8 mouse cellular contexts compared by ENCODE assay signal in the genomic region with DNA sequence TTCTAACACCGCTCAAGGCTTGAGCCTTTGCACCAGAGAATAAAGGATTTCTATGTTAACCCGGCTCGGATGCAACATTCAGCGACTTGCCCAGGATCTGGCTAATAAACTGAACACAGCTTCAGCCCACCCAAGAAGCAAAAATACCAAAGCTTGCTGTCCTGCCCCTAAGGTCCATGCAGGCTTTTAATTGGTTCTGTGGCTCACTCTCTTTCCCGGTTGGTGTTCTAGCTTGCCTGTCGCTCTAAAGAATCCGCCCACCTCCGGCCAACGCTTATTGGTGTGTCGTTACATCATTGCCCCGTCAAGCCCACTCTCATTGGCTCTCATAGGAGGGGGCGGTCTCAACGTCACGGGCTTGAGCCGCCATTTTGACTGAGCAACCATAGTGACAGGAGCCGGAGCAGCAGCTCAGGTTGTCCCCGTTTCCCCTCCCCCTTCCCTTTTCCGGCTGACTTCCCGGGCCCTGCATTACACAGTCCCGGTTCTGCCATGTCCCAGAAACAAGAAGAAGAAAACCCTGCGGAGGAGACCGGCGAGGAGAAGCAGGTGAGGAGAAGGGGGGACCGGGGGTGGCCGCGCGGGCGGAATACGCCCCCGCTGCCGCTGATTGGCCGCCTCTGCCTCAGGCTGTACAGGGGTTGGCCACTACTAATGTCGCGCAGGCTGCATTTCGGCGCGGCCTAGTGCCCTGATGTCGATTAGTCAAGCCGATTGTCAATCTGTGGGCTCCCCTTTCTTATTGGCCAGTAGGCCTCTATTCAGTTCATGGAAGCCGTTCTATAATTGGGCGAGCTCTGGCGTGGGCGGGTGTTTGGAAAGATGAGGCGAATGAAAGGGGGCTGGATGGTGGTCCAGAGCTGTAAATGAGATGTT. TPM values are rescaled to one million over a fixed set of nuclear protein-coding genes. Genes with fewer than 3 reads are reported as not detected.
DNase-seq lines count a peak whose midpoint lies in the region; ATAC-seq and TF ChIP-seq lines count a peak whose summit lies in the region.

A gene (plus strand): TSS at position 366 of the 876 bp plus-strand sequence.

- DNase-seq in 3134 (ENCODE audit: extremely low read depth, insufficient read length, low spot score), result peak; percentile 96
- peak; percentile 97 for DNase-seq in adrenal gland, postnatal 36 days
- DNase-seq in heart, adult 18-20 months, result peak; percentile 97 to 99
- peak; percentile 99 for DNase-seq in kidney, adult 2 months
- DNase-seq in spleen, adult 2 months (ENCODE audit: low read depth in 1 of 2, low spot score in 2 of 2), result peak; percentile 96 to 99

- no peaks in the 10 kb centered on the region for H3K9me3 ChIP-seq in embryonic facial prominence, embryonic 13.5 days
- no peaks in the 10 kb centered on the region for H3K9me3 ChIP-seq in limb, embryonic 12.5 days
- H3K9me3 ChIP-seq in midbrain, embryonic 15.5 days, result no peaks in the 10 kb centered on the region

- H3K4me2 ChIP-seq in embryonic facial prominence, embryonic 13.5 days, result peak within 1 kb of the TSS; percentile 76
- H3K4me2 ChIP-seq in limb, embryonic 12.5 days, result peak within 1 kb of the TSS; percentile 86
- H3K4me2 ChIP-seq in midbrain, embryonic 15.5 days, result peak within 1 kb of the TSS; percentile 66

- under 1% methylated on average over 44 of the region's 44 CpGs for whole genome bisulfite sequencing in embryonic facial prominence, embryonic 13.5 days
- under 1% methylated on average over 44 of the region's 44 CpGs for WGBS in kidney, adult 2 months
- WGBS in limb, embryonic 12.5 days, result under 1% methylated on average over 44 of the region's 44 CpGs
- under 1% methylated on average over 44 of the region's 44 CpGs for whole genome bisulfite sequencing in midbrain, embryonic 15.5 days
- WGBS in spleen, adult 2 months, result under 1% methylated on average over 44 of the region's 44 CpGs

- peaks cover 14% of the 10 kb centered on the region for H3K4me1 ChIP-seq in embryonic facial prominence, embryonic 13.5 days
- peaks cover 3% of the 10 kb centered on the region; the same call in 1 of the 2 replicates for H3K4me1 ChIP-seq in kidney, adult 2 months (ENCODE audit: control insufficient read depth, insufficient read depth, low read length)
- H3K4me1 ChIP-seq in limb, embryonic 12.5 days (replicated peaks), result peaks cover 22% of the 10 kb centered on the region
- H3K4me1 ChIP-seq in midbrain, embryonic 15.5 days, result peaks cover 24% of the 10 kb centered on the region
- H3K4me1 ChIP-seq in spleen, adult 2 months (ENCODE audit: control insufficient read depth, insufficient read depth, insufficient read length), result no peaks in the 10 kb centered on the region

- H3K27me3 ChIP-seq in embryonic facial prominence, embryonic 13.5 days, result no peaks in the 10 kb centered on the region
- no peaks in the 10 kb centered on the region for H3K27me3 ChIP-seq in kidney, adult 2 months (replicated peaks; ENCODE audit: control insufficient read depth, insufficient read depth, low read length)
- H3K27me3 ChIP-seq in limb, embryonic 12.5 days, result no peaks in the 10 kb centered on the region
- no peaks in the 10 kb centered on the region for H3K27me3 ChIP-seq in midbrain, embryonic 15.5 days (replicated peaks)
- no peaks in the 10 kb centered on the region for H3K27me3 ChIP-seq in spleen, adult 2 months (ENCODE audit: control insufficient read depth, insufficient read depth, low read length)

- peak; percentile 99 for ATAC-seq in embryonic facial prominence, embryonic 13.5 days (ENCODE audit: insufficient number of reproducible peaks, insufficient read depth, low FRiP score, low TSS enrichment, low read depth)
- peak; percentile 99 for ATAC-seq in limb, embryonic 12.5 days (ENCODE audit: insufficient number of reproducible peaks, insufficient read depth, low FRiP score, low TSS enrichment, low read depth)
- peak; percentile 99 for ATAC-seq in midbrain, embryonic 15.5 days (replicated peaks)

- peak within 1 kb of the TSS; percentile 72 for H3K9ac ChIP-seq in embryonic facial prominence, embryonic 13.5 days
- peak within 1 kb of the TSS; percentile 50 for H3K9ac ChIP-seq in limb, embryonic 12.5 days (replicated peaks)
- peak within 1 kb of the TSS; percentile 61 for H3K9ac ChIP-seq in midbrain, embryonic 15.5 days

- TF ChIP-seq CTCF in kidney, adult 2 months (conservative IDR thresholded peaks at IDR 0.05; ENCODE audit: insufficient read depth, insufficient read length, low read depth, low read length), result no peak
- no peak for TF ChIP-seq CTCF in spleen, adult 2 months (IDR thresholded peaks at IDR 0.05; ENCODE audit: extremely low read depth, insufficient read depth, insufficient read length, insufficient replicate concordance)

- peak within 1 kb of the TSS; percentile 88 for H3K27ac ChIP-seq in embryonic facial prominence, embryonic 13.5 days
- peak within 1 kb of the TSS; percentile 91 for H3K27ac ChIP-seq in kidney, adult 2 months (ENCODE audit: insufficient read depth, low read depth, low read length)
- peak within 1 kb of the TSS; percentile 92 for H3K27ac ChIP-seq in limb, embryonic 12.5 days
- H3K27ac ChIP-seq in midbrain, embryonic 15.5 days, result peak within 1 kb of the TSS; percentile 96
- H3K27ac ChIP-seq in spleen, adult 2 months (ENCODE audit: insufficient read depth, low read length), result peak within 1 kb of the TSS; percentile 88

- TF ChIP-seq POLR2A in kidney, adult 2 months (IDR thresholded peaks at IDR 0.05; ENCODE audit: low read depth, low read length), result peak; percentile 76
- TF ChIP-seq POLR2A in spleen, adult 2 months (IDR thresholded peaks at IDR 0.05; ENCODE audit: low read depth, low read length), result peak; percentile 41

- H3K36me3 ChIP-seq in embryonic facial prominence, embryonic 13.5 days, result peaks cover 42% of the 10 kb centered on the region
- peaks cover 4% of the 10 kb centered on the region for H3K36me3 ChIP-seq in kidney, adult 2 months (ENCODE audit: control insufficient read depth, insufficient read depth, low read length)
- peaks cover 42% of the 10 kb centered on the region for H3K36me3 ChIP-seq in limb, embryonic 12.5 days
- peaks cover 24% of the 10 kb centered on the region for H3K36me3 ChIP-seq in midbrain, embryonic 15.5 days (replicated peaks)
- peaks cover 21% of the 10 kb centered on the region for H3K36me3 ChIP-seq in spleen, adult 2 months (ENCODE audit: control insufficient read depth, insufficient read depth, low read length)

- H3K4me3 ChIP-seq in embryonic facial prominence, embryonic 13.5 days, result peak within 1 kb of the TSS; percentile 67
- peak within 1 kb of the TSS; percentile 76 for H3K4me3 ChIP-seq in kidney, adult 2 months (ENCODE audit: insufficient read depth, low read depth, low read length)
- H3K4me3 ChIP-seq in limb, embryonic 12.5 days (replicated peaks), result peak within 1 kb of the TSS; percentile 62
- H3K4me3 ChIP-seq in midbrain, embryonic 15.5 days, result peak within 1 kb of the TSS; percentile 66
- peak within 1 kb of the TSS; percentile 77 for H3K4me3 ChIP-seq in spleen, adult 2 months (ENCODE audit: extremely low read depth, insufficient read depth, insufficient read length)

RNA-seq across cellular contexts. Expression of the gene that starts here (rescaled TPM):
- 100 to 1,000 TPM in 1 of 2 experiments, 10 to 100 TPM in 1; 83.6 to 107 TPM for total RNA-seq in adrenal gland, postnatal 36 days (2021)
- polyA plus RNA-seq in embryonic facial prominence, embryonic 13.5 days (2015; fragmentation: Nextera tagmentation; extraction: Ambion mirVana), result 88.3 and 88.5 TPM in 2 replicates
- total RNA-seq in heart, adult 18-20 months (2021), result 10 to 100 TPM; 74.3 to 75.2 TPM
- 9.9 and 13.2 TPM in 2 replicates for polyA plus RNA-seq in kidney, adult 2 months (2012; rRNA removed)
- 82.6 and 90.0 TPM in 2 replicates for polyA plus RNA-seq in limb, embryonic 12.5 days (2016; fragmentation: Nextera tagmentation; extraction: Ambion mirVana)
- 123 and 133 TPM in 2 replicates for polyA plus RNA-seq in midbrain, embryonic 15.5 days (2015; fragmentation: Nextera tagmentation; extraction: Ambion mirVana)
- polyA plus RNA-seq in spleen, adult 2 months (2012; rRNA removed), result 8.3 and 10.4 TPM in 2 replicates

Comparison
In these comparisons a context has a peak if more than half of its experiments do, and no peak if none do; other contexts are left out.
1. Peak in every context shown above with its lines: DNase-seq, ATAC-seq, H3K4me3 ChIP-seq and H3K27ac ChIP-seq.